Mouse (Mus musculus): ENCODE measurements at regions not wholly inside any gene's neighbourhood (a gene's known extent, or its start where the extent isn't known, plus 50 kb on each side); places are given as distances from the start of the nearest gene placed in this dataset.

GRCm38 (mm10) chr3:60138319-60138718 lies 56.6 kb downstream of the Sucnr1 start:
- DNase-seq: no peak

DNA sequence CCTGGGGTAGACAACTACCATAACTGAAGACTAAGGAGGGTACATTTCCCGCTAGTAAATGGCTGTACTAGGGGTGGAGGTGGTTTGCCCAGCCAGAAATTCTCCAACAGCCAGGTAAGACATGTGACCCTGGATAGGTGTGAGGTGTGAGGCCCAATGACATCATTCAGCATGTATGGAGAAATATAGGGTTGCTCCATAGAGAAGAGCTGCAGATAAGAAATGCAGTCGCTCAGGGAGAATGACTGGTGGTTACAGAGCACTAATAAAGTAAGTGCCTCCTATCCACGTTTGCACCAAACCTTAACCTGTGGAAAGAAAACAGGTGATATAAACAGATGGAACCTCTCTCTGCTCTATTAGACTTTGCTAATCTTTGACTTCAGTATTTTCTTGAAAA lies 78.2 kb downstream of the Sucnr1 start:
- no peak for DNase-seq

GRCm38 (mm10) chr3:60167633-60168032 lies 86.0 kb downstream of the Sucnr1 start:
- peak; percentile 32 for DNase-seq

DNA sequence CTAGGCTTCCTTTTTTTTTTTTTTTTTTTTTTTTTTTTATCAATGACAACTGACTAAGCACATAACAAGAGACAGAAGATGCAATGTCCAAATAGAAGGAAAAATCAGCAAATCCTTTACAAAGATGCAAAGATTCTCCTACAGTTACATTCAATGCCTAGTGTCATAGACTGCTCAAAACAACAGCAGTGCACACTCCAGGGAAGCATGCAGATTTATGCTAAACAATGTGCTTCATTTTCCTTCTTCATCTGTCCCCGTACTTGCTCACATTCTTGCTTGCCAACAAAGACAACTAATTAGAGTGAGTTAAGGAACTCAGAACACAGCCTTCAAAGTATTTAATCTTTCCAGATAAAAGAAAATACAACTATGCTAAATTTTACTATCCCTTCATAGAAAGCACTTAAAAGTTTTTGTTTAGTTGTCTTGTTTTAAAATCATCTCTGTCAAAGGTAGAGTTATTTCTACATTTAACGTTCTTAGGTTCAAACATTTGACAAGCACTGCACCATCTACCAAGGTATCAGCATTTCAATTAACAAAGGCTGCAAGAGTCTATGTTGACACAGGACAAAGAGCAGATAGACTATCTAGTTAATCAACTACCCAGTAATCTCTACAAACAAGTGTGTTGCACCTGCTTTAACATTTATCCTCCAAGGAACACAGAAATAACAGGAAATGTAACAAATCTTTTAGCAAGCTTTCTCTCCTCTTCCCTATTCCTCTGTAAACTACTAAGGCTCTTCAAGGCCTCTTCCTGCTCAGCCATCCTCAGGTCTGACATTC lies 86.7 kb downstream of the Sucnr1 start:
- no peak for DNase-seq

GRCm38 (mm10) chr3:60169606-60170005 lies 87.9 kb downstream of the Sucnr1 start:
- DNase-seq: peak; percentile 58

DNA sequence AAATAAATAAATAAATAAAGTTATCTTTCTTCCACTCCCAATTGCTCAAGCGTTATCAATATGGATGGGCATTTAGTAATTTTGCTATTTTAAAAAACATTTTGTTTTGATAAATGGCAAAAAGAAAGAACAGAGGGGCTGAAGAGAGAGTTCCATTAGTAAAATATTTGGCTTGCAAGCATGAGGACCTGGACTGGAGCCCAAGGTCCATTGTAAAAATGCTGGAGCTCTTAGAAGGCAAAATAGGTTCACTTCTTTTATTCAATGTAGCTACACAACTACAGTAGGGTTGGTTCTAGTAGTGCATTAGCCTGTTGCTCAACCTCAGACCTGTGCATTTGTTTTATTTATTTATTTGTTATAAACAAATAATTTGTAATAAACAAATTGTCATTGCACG lies 102.8 kb downstream of the Sucnr1 start:
- peak; percentile 57 for DNase-seq

DNA sequence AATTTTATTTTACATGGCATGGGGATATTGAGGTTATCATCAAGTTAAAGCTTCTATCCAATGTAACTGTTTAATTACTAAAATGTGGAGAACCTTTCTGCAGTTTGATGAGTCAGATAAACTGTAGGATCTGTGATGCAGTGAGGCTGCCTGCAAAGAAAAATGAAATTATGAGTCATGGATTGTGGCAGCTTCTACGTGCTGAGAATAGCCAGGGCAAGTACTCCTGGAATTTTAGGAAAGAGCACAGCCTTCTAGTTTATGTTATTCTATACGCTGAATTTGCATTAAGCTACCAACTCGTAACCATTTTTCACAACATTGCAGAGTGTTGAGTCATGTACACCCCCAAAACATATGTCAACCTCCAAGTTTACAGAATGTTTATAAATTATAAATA lies 114.4 kb downstream of the Sucnr1 start:
- DNase-seq: no peak

- no peak for DNase-seq
Observed at GRCm38 (mm10) chr3:60207936-60208335, 126.3 kb downstream of the Sucnr1 start.

DNA sequence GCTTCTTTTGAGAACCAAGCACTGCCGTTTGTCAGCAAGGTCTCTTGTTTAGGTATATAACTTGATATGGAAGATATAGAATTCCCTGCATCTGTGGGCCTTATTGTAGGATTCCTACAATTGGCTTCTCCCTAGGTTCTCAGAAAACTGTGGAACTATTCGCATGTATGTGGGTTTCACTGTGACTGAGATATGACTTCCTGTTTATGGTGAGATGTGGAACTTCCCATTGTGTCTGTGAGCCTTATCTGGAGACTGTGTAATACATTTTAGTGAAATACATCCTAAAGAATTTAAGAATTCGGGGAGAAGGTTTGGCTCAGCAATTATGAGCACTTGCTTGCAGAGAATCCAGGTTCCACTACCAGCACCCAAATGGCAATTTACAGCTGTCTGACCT lies 137.3 kb downstream of the Sucnr1 start:
- DNase-seq: no peak

- DNase-seq: no peak
Observed at GRCm38 (mm10) chr3:60240664-60241063, 159.0 kb downstream of the Sucnr1 start.

GRCm38 (mm10) chr3:60266666-60267415 lies 185.2 kb downstream of the Sucnr1 start:
- no peak for DNase-seq

GRCm38 (mm10) chr3:60267416-60268174 lies 185.9 kb downstream of the Sucnr1 start:
- DNase-seq: no peak

- DNase-seq: no peak
Observed at GRCm38 (mm10) chr3:60270463-60270862, 188.8 kb downstream of the Sucnr1 start.

DNA sequence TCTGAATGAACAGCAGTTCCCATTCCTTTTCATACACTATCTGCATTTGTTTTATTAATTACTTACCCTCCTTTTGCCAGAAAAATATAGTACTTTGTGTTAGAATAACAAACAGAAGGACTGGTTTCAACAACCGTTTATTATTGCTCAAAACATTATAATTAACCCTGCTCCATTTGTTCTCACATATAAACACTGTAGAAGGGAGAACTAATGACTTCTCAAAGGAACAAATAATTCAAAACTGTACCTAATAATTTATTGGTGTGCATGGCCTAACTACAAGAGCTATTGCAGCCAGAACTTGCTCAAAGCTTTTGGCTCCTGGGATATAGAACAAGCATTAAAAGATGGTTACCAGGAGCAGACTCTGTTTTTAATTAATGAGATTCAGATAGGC lies 192.1 kb downstream of the Sucnr1 start:
- DNase-seq: no peak

DNA sequence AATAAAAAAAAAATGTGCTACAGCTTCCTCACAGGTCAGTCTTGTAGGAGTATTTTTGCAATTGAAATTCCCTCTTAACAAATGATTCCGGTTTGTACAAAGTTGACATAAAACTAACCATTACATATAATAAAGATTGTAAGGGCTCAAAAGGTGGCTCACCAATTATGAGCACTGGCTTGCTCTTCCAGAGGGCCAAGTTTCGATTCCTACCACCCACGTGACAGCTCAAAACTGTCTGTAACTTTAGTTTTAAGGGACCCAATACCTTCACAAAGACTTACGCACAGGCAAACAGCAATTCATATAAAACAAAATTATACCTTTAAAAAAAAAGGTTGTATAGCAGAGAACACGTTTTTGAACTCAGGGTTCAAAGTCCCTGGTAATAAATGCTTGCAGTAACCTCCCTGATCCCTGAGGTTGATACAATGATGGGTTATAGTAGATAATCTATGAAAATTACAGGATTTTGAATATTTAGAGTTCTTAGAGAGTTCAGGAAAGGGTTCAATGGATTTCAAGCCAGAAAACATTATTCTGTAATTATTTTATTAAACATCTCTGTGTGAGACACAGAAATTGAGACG lies 193.7 kb downstream of the Sucnr1 start:
- DNase-seq: no peak

GRCm38 (mm10) chr3:60277791-60278190 lies 194.8 kb upstream of the Mbnl1 start:
- DNase-seq: no peak

DNA sequence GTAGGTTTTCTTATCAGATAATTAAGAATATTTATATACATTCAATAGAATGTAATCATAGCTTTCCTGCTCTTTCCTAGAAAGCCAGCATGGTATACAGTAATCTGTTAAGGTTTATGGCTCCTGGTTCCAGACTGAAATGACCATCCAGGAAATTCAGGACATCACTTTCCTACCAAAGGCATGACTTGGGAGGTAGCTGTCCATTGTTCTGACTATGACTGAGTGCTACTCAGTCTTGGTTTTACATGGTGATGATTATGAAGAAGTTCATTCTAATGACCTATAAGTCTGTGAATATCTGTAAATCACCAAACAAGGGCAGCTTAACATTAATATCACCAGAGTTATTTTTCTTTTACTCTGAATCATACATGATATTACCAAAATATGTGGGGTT lies 191.4 kb upstream of the Mbnl1 start:
- no peak for DNase-seq

GRCm38 (mm10) chr3:60281959-60282495 lies 190.6 kb upstream of the Mbnl1 start:
- DNase-seq: no peak

DNA sequence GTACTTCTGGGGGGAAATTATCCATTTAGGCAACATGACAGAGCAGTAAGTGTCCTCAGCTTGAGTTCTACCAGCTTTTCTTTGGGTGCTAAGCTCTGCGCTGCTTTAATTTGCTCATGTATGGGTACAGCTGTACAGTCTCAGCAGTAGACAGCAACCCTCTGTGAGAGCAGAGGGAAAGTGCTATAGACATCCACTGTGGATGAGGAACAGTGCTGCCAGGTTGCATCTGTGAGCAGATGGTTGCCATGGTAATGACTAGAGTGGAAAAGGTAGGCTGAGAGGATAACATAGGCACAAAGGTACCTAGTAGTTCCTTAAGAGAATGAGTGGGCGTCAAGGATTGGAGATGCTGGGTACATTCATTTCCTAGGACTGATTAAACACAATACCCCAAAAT lies 180.5 kb upstream of the Mbnl1 start:
- DNase-seq: no peak

GRCm38 (mm10) chr3:60292940-60293339 lies 179.7 kb upstream of the Mbnl1 start:
- DNase-seq: no peak

GRCm38 (mm10) chr3:60305399-60305798 lies 167.2 kb upstream of the Mbnl1 start:
- no peak for DNase-seq

GRCm38 (mm10) chr3:60310402-60310801 lies 162.2 kb upstream of the Mbnl1 start:
- no peak for DNase-seq
